Mouse (Mus musculus): ENCODE measurements around the gene Fbxo39. TPM values are rescaled to one million over a fixed set of nuclear protein-coding genes. Genes with fewer than 3 reads are reported as not detected.
A peak's percentile ranks its signal among the peaks of the same experiment; 100 is the strongest.
"Not testable (repeated sequence)": the region's sequence is repeated elsewhere in the genome, so short reads cannot be mapped to it uniquely, and the experiment has no call there.

The Fbxo39 gene
- polyA plus RNA-seq, 1 experiment from 2014 or later: not detected

DNA sequence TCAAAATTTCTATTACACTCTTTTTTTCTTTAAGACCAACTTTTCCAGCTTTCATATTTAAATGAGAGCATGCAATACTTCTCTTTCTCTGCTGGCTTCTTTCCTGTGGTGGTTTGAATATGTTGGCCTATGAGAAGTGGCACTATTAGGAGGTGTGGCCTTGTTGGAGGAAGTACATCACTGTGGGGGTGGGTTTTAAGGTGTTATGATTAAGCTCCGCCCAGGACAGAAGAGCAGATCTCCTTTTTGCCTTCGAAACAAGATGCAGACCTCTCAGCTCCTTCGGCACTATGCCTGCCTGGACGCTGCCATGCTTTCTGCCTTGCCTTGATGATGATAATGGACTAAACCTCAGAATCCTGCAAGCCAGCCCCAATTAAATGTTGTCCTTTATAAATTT, 11.5 kb downstream of the Fbxo39 start:
- Histone ChIP-seq H3K27me3 (no peaks in the 10 kb centered on the region), H3K36me3 (ENCODE audit: poor library complexity, severe bottlenecking) (no peaks in the 10 kb centered on the region), H3K27ac (no peak overlapping the region), H3K4me2 (no peak overlapping the region), H3K4me1 (no peaks in the 10 kb centered on the region), H3K4me3 (no peak overlapping the region), H3K9me3 (replicated peaks) (no peaks in the 10 kb centered on the region), H3K9ac (no peak overlapping the region)
- ATAC-seq: no peak
- 86% methylated on average over 4 of the region's 4 CpGs for WGBS

DNA sequence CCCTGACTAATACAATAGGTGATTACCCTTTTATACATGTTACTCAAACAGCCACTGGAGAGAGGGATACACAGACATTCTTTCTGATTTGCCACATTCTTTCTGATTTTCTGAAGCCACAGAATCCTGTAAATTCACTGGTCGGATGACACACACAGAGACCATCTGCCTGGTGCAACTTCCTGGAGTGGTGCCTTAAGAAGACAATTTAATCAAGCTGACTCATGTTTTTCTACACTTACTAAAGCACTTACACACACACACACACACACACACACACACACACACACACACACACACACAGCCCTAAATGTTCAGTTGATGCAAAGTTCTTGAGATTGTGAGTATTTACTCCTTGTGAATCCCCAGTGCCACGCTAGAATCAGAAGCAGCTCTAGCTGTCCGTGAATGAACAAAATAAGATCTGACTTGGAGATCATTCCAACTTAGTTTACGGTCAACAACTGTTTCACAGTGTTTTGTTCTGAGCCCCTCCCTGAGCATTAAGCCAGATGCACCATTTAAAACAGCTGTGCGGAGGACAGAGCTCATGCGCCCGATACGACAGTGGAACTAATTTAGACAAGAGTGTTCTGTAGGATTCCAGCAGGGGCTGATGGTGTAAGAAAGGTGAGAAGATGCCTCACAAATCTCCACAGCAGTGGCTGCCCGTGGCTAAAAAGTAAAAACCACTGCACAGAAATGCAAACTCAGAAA, 18.9 kb downstream of the Fbxo39 start:
- H3K27ac ChIP-seq: no peak overlapping the region

DNA sequence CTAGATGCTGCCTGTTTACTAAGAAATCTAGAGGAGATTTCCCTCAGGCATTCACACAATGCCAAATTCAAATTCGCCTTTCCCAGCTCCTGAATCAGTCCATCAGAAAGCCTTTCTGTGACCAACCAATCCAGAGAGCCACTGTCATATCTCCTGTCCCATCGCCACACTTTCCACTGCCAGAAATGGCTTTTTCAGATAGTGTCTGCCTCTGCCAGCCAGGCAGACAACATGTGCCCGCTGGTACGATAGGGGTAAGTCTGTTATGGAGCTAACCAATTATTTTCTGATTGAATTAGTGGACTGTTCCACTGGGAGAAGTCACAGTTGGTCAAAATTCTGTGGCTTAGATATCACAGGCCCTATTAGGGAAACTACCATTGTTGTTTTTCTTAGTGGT, 20.4 kb downstream of the Fbxo39 start:
- H3K9ac ChIP-seq: no peak overlapping the region
- H3K4me2 ChIP-seq: no peak overlapping the region
- 87% methylated on average over 4 of the region's 4 CpGs for WGBS
- no peak for ATAC-seq
- H3K27me3 ChIP-seq: no peaks in the 10 kb centered on the region
- H3K4me1 ChIP-seq: peaks cover 8% of the 10 kb centered on the region
- no peaks in the 10 kb centered on the region for H3K36me3 ChIP-seq (ENCODE audit: poor library complexity, severe bottlenecking)
- no peaks in the 10 kb centered on the region for H3K9me3 ChIP-seq (replicated peaks)
- H3K27ac ChIP-seq: no peak overlapping the region
- H3K4me3 ChIP-seq: no peak overlapping the region

More for the DNA sequence above, 18.9 kb downstream of the Fbxo39 start:
- no peak for ATAC-seq
- no peaks in the 10 kb centered on the region for H3K9me3 ChIP-seq (replicated peaks)
- no peak overlapping the region for H3K4me3 ChIP-seq
- no peak overlapping the region for H3K4me2 ChIP-seq
- no peaks in the 10 kb centered on the region for H3K36me3 ChIP-seq (ENCODE audit: poor library complexity, severe bottlenecking)
- H3K27me3 ChIP-seq: no peaks in the 10 kb centered on the region
- H3K4me1 ChIP-seq: peaks cover under 1% of the 10 kb centered on the region; the same call in 1 of the 2 replicates
- WGBS: 82% methylated on average over 9 of the region's 9 CpGs
- no peak overlapping the region for H3K9ac ChIP-seq

DNA sequence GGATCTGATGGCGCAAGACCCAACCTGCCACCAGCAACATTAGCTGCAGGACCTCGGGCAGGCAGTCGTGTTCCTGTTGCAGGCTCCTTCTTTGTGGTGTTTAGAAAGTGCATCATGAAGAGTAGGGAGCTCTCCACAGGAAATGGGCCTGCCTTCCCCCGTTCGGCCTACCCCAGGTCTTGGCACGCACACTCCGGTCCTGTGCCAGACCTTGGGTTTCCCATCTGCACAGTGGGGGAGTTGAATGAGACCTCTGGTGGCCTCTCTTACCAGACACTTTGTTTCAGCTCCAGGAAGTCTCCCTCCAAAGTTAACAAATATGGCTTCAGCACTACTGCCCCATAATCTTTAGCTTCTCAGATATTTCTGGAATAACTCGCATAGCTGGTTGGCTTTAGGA, 22.5 kb downstream of the Fbxo39 start:
- no peaks in the 10 kb centered on the region for H3K27me3 ChIP-seq
- H3K4me3 ChIP-seq: no peak overlapping the region
- no peaks in the 10 kb centered on the region for H3K9me3 ChIP-seq (replicated peaks)
- H3K4me1 ChIP-seq: peaks cover 8% of the 10 kb centered on the region
- H3K27ac ChIP-seq: no peak overlapping the region
- WGBS: 91% methylated on average over 8 of the region's 8 CpGs
- H3K36me3 ChIP-seq (ENCODE audit: poor library complexity, severe bottlenecking): no peaks in the 10 kb centered on the region
- no peak overlapping the region for H3K4me2 ChIP-seq
- H3K9ac ChIP-seq: no peak overlapping the region
- ATAC-seq: no peak

DNA sequence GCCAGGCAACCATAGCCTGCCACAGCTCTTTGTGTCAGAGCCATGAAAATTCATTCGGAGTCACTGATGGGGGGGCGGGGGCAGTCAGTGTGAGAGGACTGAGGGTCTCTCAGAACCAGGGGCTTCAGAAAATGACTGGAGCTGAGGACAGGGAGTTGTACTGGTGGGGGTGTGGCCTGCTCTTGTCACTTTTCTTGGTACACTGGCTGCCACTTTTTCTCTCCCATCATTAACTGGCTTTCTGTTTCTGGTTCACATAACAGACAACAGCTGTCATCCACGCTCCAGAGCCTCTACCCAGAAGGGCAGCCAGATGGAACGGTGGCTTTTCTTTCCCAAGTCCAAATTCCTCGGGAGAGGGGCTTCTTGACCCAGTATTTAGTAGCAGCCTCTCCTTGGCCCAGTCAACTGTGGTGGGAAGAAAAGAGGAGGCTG, 24.2 kb downstream of the Fbxo39 start:
- H3K27me3 ChIP-seq: no peaks in the 10 kb centered on the region
- no peak overlapping the region for H3K9ac ChIP-seq
- H3K27ac ChIP-seq: peak overlapping the region; percentile 11
- peaks cover 11% of the 10 kb centered on the region for H3K4me1 ChIP-seq
- 25% methylated on average over 5 of the region's 5 CpGs for WGBS
- H3K4me3 ChIP-seq: no peak overlapping the region
- no peaks in the 10 kb centered on the region for H3K36me3 ChIP-seq (ENCODE audit: poor library complexity, severe bottlenecking)
- ATAC-seq: peak; percentile 50; the same call in 1 of the 2 replicates
- H3K4me2 ChIP-seq: no peak overlapping the region
- H3K9me3 ChIP-seq (replicated peaks): no peaks in the 10 kb centered on the region

DNA sequence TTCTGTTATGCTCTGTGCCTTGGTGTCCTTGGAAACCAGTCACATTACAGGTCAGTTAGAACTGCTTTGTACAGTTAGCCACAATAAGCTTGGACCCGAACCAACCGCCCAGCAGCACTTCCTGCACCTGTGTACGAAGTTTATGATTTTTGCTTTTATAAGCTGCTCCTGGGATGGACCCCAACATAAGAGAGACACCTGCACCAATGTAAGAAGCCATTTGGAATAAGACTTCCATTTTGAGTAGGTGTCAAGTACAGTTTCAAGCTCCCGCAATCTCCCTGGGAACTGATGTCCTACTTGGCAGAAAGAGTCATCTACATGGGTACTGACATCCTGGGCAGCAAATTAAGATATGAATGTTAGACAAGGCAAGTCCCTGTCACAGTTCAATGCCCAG, 25.5 kb downstream of the Fbxo39 start:
- no peaks in the 10 kb centered on the region for H3K9me3 ChIP-seq (replicated peaks)
- peaks cover 11% of the 10 kb centered on the region for H3K4me1 ChIP-seq
- no peaks in the 10 kb centered on the region for H3K27me3 ChIP-seq
- ATAC-seq: no peak
- no peak overlapping the region for H3K27ac ChIP-seq
- H3K36me3 ChIP-seq (ENCODE audit: poor library complexity, severe bottlenecking): no peaks in the 10 kb centered on the region
- no peak overlapping the region for H3K4me2 ChIP-seq
- 87% methylated on average over 4 of the region's 4 CpGs for WGBS
- no peak overlapping the region for H3K4me3 ChIP-seq
- no peak overlapping the region for H3K9ac ChIP-seq

DNA sequence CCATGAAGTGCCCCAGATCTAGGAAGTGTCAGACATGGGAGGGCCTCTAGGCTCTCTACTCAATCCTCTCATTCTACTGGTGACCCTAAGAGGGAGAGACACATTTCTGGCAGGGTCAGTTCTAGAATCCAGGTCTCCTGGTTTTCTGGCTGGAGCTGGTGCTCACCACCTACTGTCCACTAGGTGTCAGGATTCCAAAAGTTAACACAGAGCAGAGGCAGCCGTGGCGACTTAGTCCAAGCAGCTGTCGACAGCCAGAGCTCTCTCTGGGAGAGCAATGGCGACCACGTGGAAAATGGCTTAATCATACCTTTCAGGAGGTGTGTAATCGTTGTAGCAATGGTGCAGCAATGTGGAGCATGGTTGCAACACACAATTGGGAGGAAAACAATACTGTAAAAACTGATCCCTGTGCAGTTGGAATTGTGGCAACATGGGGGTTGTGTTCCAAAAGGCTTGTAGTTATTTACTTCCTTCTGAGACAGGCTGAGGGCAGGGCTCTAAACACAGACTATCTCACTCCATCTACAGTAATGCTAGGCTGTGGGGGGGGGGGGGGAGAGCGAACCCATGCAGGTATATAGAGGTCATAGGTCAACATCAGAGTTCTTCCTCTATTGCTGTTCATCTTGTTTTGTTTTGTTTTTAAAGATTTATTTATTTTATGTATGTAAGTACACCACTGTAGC, 28.4 kb downstream of the Fbxo39 start:
- peak; percentile 76 for ATAC-seq
- H3K9me3 ChIP-seq (replicated peaks): no peaks in the 10 kb centered on the region
- no peaks in the 10 kb centered on the region for H3K27me3 ChIP-seq
- H3K36me3 ChIP-seq (ENCODE audit: poor library complexity, severe bottlenecking): no peaks in the 10 kb centered on the region
- H3K4me1 ChIP-seq: peaks cover 11% of the 10 kb centered on the region
- H3K27ac ChIP-seq: no peak overlapping the region
- H3K9ac ChIP-seq: no peak overlapping the region
- 13% methylated on average over 7 of the region's 7 CpGs for WGBS
- H3K4me3 ChIP-seq: no peak overlapping the region
- H3K4me2 ChIP-seq: no peak overlapping the region

DNA sequence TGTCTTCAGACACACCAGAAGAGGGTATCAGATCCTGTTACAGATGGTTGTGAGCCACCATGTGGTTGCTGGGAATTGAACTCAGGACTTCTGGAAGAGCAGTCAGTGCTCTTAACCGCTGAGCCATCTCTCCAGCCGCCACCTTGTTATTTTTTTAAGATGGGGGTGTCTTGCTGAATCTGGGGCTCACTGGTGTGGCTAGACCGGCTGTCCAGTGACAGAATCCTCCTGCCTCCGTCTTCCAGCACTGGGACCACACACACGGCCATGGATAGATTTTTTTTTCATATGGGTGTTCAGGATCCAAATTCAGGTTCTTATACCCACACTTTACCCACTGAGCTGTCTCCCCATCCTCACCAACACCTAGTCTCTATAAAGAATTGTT, 29.0 kb downstream of the Fbxo39 start:
- H3K27me3 ChIP-seq; ATAC-seq; H3K36me3 ChIP-seq (ENCODE audit: poor library complexity, severe bottlenecking); H3K9ac ChIP-seq; H3K27ac ChIP-seq; H3K4me2 ChIP-seq; H3K9me3 ChIP-seq (replicated peaks); H3K4me1 ChIP-seq; H3K4me3 ChIP-seq: not testable (repeated sequence)
- 95% methylated on average over 5 of the region's 5 CpGs for WGBS

DNA sequence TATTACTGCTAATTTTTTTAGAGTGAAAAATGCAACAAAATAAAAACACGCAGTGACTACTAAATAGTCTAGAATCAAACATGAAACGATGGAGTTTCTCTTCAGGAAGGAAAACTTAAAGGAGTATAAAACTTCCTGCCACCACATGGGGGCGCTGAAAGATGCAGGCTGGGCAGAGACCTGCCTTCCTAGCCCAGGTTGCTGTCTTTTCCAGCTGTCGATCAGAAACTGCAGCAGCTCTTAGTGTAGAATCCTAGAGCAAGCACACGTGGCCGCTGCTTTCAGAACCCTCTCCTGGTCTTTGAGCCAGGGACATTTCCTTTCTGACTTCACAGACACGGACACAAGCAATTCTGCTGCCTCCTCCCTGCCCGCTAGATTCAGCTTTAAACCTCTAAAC, 29.7 kb downstream of the Fbxo39 start:
- no peaks in the 10 kb centered on the region for H3K9me3 ChIP-seq (replicated peaks)
- no peaks in the 10 kb centered on the region for H3K36me3 ChIP-seq (ENCODE audit: poor library complexity, severe bottlenecking)
- H3K4me2 ChIP-seq: no peak overlapping the region
- no peak overlapping the region for H3K27ac ChIP-seq
- no peak overlapping the region for H3K9ac ChIP-seq
- ATAC-seq: no peak
- no peaks in the 10 kb centered on the region for H3K27me3 ChIP-seq
- 0 out of 2 replicates have a peak, but pooled peaks cover 3% of the 10 kb centered on the region for H3K4me1 ChIP-seq
- 29% methylated on average over 8 of the region's 8 CpGs for WGBS
- no peak overlapping the region for H3K4me3 ChIP-seq

DNA sequence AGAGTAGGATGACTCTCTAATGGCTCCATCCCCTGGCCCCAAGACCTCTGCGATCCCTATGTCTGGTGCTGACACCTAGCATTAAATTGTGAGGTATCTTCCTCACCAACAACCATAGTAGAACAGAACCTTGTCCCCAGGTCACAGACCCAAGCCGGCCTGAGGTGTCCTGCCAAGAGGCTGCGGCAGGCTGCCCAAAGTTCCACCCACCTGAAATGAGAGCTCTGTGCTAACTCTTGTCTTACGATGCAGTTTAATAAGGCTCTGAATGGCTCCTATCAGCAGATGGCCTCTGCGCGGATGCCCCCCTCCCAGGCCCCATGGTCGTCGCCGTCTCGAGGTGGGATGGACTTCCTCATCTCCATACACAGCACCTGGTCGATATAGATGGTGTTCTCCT, 30.2 kb downstream of the Fbxo39 start:
- ATAC-seq: no peak
- Histone ChIP-seq H3K27ac (no peak overlapping the region), H3K36me3 (ENCODE audit: poor library complexity, severe bottlenecking) (no peaks in the 10 kb centered on the region), H3K27me3 (no peaks in the 10 kb centered on the region), H3K4me1 (0 out of 2 replicates have a peak, but pooled peaks cover 3% of the 10 kb centered on the region), H3K9me3 (replicated peaks) (no peaks in the 10 kb centered on the region), H3K4me2 (no peak overlapping the region), H3K4me3 (no peak overlapping the region), H3K9ac (no peak overlapping the region)
- WGBS: 90% methylated on average over 11 of the region's 11 CpGs

DNA sequence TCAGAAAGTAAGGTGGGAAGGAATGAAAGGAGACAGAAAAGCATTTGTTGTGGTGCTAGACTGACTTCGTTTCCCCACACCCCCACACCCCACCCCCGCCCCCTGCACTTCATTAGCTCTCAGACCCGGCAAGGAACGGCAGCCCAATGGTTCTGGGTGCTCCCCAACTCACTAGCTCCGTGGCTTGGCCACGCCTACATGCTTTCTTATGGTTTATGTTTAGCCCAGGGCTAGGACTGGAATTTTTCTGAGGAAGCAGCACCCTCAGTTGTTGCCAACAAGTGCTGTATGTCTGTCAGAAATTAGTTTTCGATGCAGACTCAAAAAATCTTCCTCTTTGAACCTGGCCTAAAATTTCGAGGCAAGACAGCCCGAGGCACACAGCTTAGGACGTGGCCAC, 34.3 kb downstream of the Fbxo39 start:
- no peak overlapping the region for H3K27ac ChIP-seq
- H3K4me3 ChIP-seq: no peak overlapping the region
- no peak overlapping the region for H3K9ac ChIP-seq
- H3K4me2 ChIP-seq: no peak overlapping the region
- H3K27me3 ChIP-seq: no peaks in the 10 kb centered on the region
- ATAC-seq: no peak
- H3K9me3 ChIP-seq (replicated peaks): no peaks in the 10 kb centered on the region
- no peaks in the 10 kb centered on the region for H3K4me1 ChIP-seq
- no peaks in the 10 kb centered on the region for H3K36me3 ChIP-seq (ENCODE audit: poor library complexity, severe bottlenecking)
- WGBS: 69% methylated on average over 10 of the region's 10 CpGs

DNA sequence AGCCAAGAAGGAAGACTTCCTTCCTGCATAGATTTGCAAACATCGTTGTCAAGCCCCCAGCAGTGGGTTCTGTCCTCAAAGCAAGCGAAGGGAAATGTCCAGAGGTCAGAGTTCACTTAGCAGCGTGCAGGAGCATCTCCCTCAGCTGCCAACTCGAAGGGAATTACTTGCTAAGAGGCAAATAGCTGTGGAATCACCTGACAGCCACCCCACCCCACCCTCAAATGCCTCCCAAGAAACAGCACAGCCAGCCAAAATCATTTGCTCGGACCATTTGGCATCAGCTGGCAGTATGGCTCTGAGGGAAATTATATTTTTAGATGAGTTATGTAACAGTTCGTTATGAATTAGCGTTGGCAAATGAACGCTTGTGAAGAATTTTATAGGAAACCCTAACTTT, 34.8 kb downstream of the Fbxo39 start:
- H3K36me3 ChIP-seq (ENCODE audit: poor library complexity, severe bottlenecking): no peaks in the 10 kb centered on the region
- no peak for ATAC-seq
- H3K9ac ChIP-seq: no peak overlapping the region
- H3K27ac ChIP-seq: no peak overlapping the region
- H3K4me2 ChIP-seq: no peak overlapping the region
- WGBS: 77% methylated on average over 8 of the region's 8 CpGs
- no peaks in the 10 kb centered on the region for H3K9me3 ChIP-seq (replicated peaks)
- H3K4me1 ChIP-seq: no peaks in the 10 kb centered on the region
- no peak overlapping the region for H3K4me3 ChIP-seq
- H3K27me3 ChIP-seq: no peaks in the 10 kb centered on the region
